Mouse (Mus musculus): Measurements from ENCODE around the gene Gpr18.
"Not testable (repeated sequence)": the region's sequence is repeated elsewhere in the genome, so short reads cannot be mapped to it uniquely, and the experiment has no call there.

- TF ChIP-seq CTCF (IDR thresholded peaks at IDR 0.05; ENCODE audit: low read depth, low read length), result 0 out of 2 replicates have a peak, but pooled peaks have one; percentile 25
- TF ChIP-seq POLR2A (IDR thresholded peaks at IDR 0.05; ENCODE audit: borderline replicate concordance, low read depth, low read length), result not testable (repeated sequence)
Observed at GRCm38 (mm10) chr14:121865162-121865561, 50.4 kb downstream of the Gpr18 start.
